Mouse (Mus musculus) CH12.LX (cell line): ENCODE results near the gene Ptprm. TPM values are rescaled to one million over a fixed set of nuclear protein-coding genes. Genes with fewer than 3 reads are reported as not detected.

Experiments used
- DNase-seq: peaks from one replicate; pipeline ENCODE4 v3.0.0-alpha.2; 2013; ENCODE audit errors: extremely low read depth
- H3K27ac ChIP-seq: 2 replicates; pipeline ENCODE4 v1.5.1; 2012; ENCODE audit warnings: low read depth, mild to moderate bottlenecking, control low read depth, moderate library complexity; ENCODE audit not compliant: insufficient read depth
- H3K27me3 ChIP-seq: replicated peaks from 2 replicates; pipeline ENCODE3; 2012; ENCODE audit warnings: inconsistent platforms
- H3K36me3 ChIP-seq, 2 experiments: replicated peaks in 1 of 2; 2 replicates each; pipeline versions ENCODE3 to v1.6.1; 2012; ENCODE audit warnings: inconsistent platforms in 1 of 2, low read length in 1 of 2, mild to moderate bottlenecking in 1 of 2, mixed read lengths in 1 of 2, moderate library complexity in 1 of 2; ENCODE audit not compliant: control insufficient read depth in 1 of 2, insufficient read depth in 1 of 2
- H3K4me1 ChIP-seq, 2 experiments: 2 replicates each; pipeline ENCODE4 v1.6.1; 2012; ENCODE audit warnings: inconsistent platforms in 1 of 2, moderate library complexity in 1 of 2; ENCODE audit not compliant: insufficient read depth in 2 of 2, control insufficient read depth in 1 of 2
- H3K4me2 ChIP-seq: 2 replicates; pipeline ENCODE4 v1.6.1; 2012; ENCODE audit warnings: low read depth, mild to moderate bottlenecking, control low read depth; ENCODE audit not compliant: poor library complexity, insufficient read depth, severe bottlenecking
- H3K4me3 ChIP-seq, 3 experiments: fragments of 150-350 bp in 1 of 3; sonication (generic) in 1 of 3; replicated peaks in 1 of 3; 2 replicates each; pipeline versions ENCODE3 to v1.5.1; 2011 to 2012; ENCODE audit warnings: low read depth in 2 of 3, low read length in 2 of 3, mild to moderate bottlenecking in 2 of 3, moderate library complexity in 2 of 3, control low read depth in 1 of 3, improper control_type of control experiment in 1 of 3, inconsistent platforms in 1 of 3, mixed read lengths in 1 of 3; ENCODE audit not compliant: poor library complexity in 1 of 3
- H3K79me2 ChIP-seq: replicated peaks from 2 replicates; pipeline ENCODE4 v1.6.1; 2012; ENCODE audit warnings: mild to moderate bottlenecking, moderate library complexity; ENCODE audit not compliant: control insufficient read depth, poor library complexity, insufficient read depth, severe bottlenecking; ENCODE audit errors: extremely low read depth
- H3K9ac ChIP-seq: 2 replicates; pipeline ENCODE4 v1.6.1; 2012; ENCODE audit warnings: low read depth, mild to moderate bottlenecking, control low read depth, moderate library complexity; ENCODE audit not compliant: insufficient read depth
- H3K9me3 ChIP-seq: replicated peaks from 2 replicates; pipeline ENCODE3; 2012; ENCODE audit warnings: low read length, inconsistent platforms, mixed read lengths
- BHLHE40 ChIP-seq: IDR thresholded peaks from 2 replicates; pipeline ENCODE4 v1.6.1; 2011; ENCODE audit warnings: mild to moderate bottlenecking, low read depth, low read length, improper control_type of control experiment
- CHD1 ChIP-seq: IDR thresholded peaks from 2 replicates; pipeline ENCODE4 v1.6.1; 2012; ENCODE audit warnings: low read depth, low read length, improper control_type of control experiment, inconsistent platforms
- E2F4 ChIP-seq: IDR thresholded peaks from 2 replicates; pipeline ENCODE4 v1.6.1; 2011; ENCODE audit warnings: low read depth, low read length, improper control_type of control experiment; ENCODE audit not compliant: insufficient replicate concordance
- EP300 ChIP-seq: IDR thresholded peaks from 2 replicates; pipeline ENCODE4 v1.6.1; 2011; ENCODE audit warnings: low read length, improper control_type of control experiment
- ETS1 ChIP-seq: conservative IDR thresholded peaks from 2 replicates; pipeline ENCODE4 v1.6.1; 2012; ENCODE audit warnings: low read depth, mild to moderate bottlenecking, inconsistent platforms, low read length, improper control_type of control experiment, moderate library complexity
- GABPA ChIP-seq: IDR thresholded peaks from 2 replicates; pipeline ENCODE4 v1.6.1; 2012; ENCODE audit warnings: low read depth, low read length, improper control_type of control experiment, inconsistent platforms; ENCODE audit not compliant: insufficient replicate concordance
- HCFC1 ChIP-seq: IDR thresholded peaks from 2 replicates; pipeline ENCODE4 v1.6.1; 2012; ENCODE audit warnings: low read depth, mild to moderate bottlenecking, inconsistent platforms, low read length, improper control_type of control experiment
- KAT2A ChIP-seq: IDR thresholded peaks from 2 replicates; pipeline ENCODE4 v1.6.1; 2012; ENCODE audit warnings: low read length, improper control_type of control experiment, inconsistent platforms; ENCODE audit not compliant: insufficient replicate concordance
- MAX ChIP-seq: IDR thresholded peaks from 2 replicates; pipeline ENCODE4 v1.6.1; 2011; ENCODE audit warnings: low read length, improper control_type of control experiment
- MEF2A ChIP-seq: IDR thresholded peaks from 2 replicates; pipeline ENCODE4 v1.6.1; 2014; ENCODE audit warnings: low read depth, mild to moderate bottlenecking, inconsistent platforms, low read length, improper control_type of control experiment, borderline replicate concordance
- MXI1 ChIP-seq: IDR thresholded peaks from 2 replicates; pipeline ENCODE4 v1.6.1; 2011; ENCODE audit warnings: mild to moderate bottlenecking, low read depth, low read length, improper control_type of control experiment
- NELFE ChIP-seq: IDR thresholded peaks from 2 replicates; pipeline ENCODE4 v1.6.1; 2011; ENCODE audit warnings: low read depth, low read length, improper control_type of control experiment
- NRF1 ChIP-seq: IDR thresholded peaks from 2 replicates; pipeline ENCODE4 v1.6.1; 2014; ENCODE audit warnings: low read depth, mild to moderate bottlenecking, inconsistent platforms, low read length, improper control_type of control experiment, moderate library complexity
- PAX5 ChIP-seq: IDR thresholded peaks from 2 replicates; pipeline ENCODE4 v1.6.1; 2012; ENCODE audit warnings: low read length, inconsistent platforms, mixed read lengths
- POLR2AphosphoS2 ChIP-seq: IDR thresholded peaks from 2 replicates; pipeline ENCODE4 v1.6.1; 2011; ENCODE audit warnings: low read depth, low read length, improper control_type of control experiment
- RCOR1 ChIP-seq: conservative IDR thresholded peaks from 2 replicates; pipeline ENCODE4 v1.6.1; 2012; ENCODE audit warnings: low read depth, mild to moderate bottlenecking, inconsistent platforms, low read length, improper control_type of control experiment
- SIN3A ChIP-seq: IDR thresholded peaks from 2 replicates; pipeline ENCODE4 v1.6.1; 2012; ENCODE audit warnings: low read length, improper control_type of control experiment, inconsistent platforms
- TBP ChIP-seq: conservative IDR thresholded peaks from 2 replicates; pipeline ENCODE4 v1.6.1; 2011; ENCODE audit warnings: low read depth, low read length, improper control_type of control experiment
- TCF12 ChIP-seq: IDR thresholded peaks from 2 replicates; pipeline ENCODE4 v1.6.1; 2014; ENCODE audit warnings: low read depth, mild to moderate bottlenecking, inconsistent platforms, low read length, improper control_type of control experiment
- UBTF ChIP-seq: IDR thresholded peaks from 2 replicates; pipeline ENCODE4 v1.6.1; 2012; ENCODE audit warnings: low read depth, mild to moderate bottlenecking, inconsistent platforms, low read length, improper control_type of control experiment, moderate library complexity
- USF1 ChIP-seq: IDR thresholded peaks from 2 replicates; pipeline ENCODE4 v1.6.1; 2014; ENCODE audit warnings: low read depth, mild to moderate bottlenecking, inconsistent platforms, low read length, improper control_type of control experiment
- USF2 ChIP-seq: conservative IDR thresholded peaks from 2 replicates; pipeline ENCODE4 v1.6.1; 2011; ENCODE audit warnings: low read depth, low read length, improper control_type of control experiment
- ZMIZ1 ChIP-seq: IDR thresholded peaks from 2 replicates; pipeline ENCODE4 v1.6.1; 2012; ENCODE audit warnings: low read depth, mild to moderate bottlenecking, inconsistent platforms, low read length, improper control_type of control experiment
- ZNF384 ChIP-seq: IDR thresholded peaks from 2 replicates; pipeline ENCODE4 v1.6.1; 2012; ENCODE audit warnings: low read depth, low read length, improper control_type of control experiment, inconsistent platforms
- dilution Hi-C: fragments of 300-500 bp; cut with MboI; formaldehyde crosslinking; loops from 2 replicates; pipeline ENCODE4 v1.14.3; 2020; ENCODE audit warnings: low sequenced_read_pairs; ENCODE audit not compliant: extremely low pct_unique_long_range_greater_than_20kb, extremely low pct_ligation_motif_present
- in situ Hi-C: fragments of 300-500 bp; cut with MboI; formaldehyde crosslinking; loops from 3 replicates; pipeline ENCODE4 v1.14.3; 2019; ENCODE audit warnings: low sequenced_read_pairs, low pct_ligation_motif_present, low pct_unique_long_range_greater_than_20kb, mixed read lengths
- polyA plus RNA-seq: library from polyadenylated mRNA; unstranded; fragments of >175 nt; gene quantifications from 2 replicates; pipeline ENCODE4 v1.2.1, GENCODE M21; 2012; ENCODE audit warnings: low read depth; ENCODE audit not compliant: insufficient read length
- total RNA-seq, 2 experiments: library from RNA; depleted of rRNA; stranded (reverse); fragments of 300-350 nt in 1 of 2; fragments of >200 nt in 1 of 2; gene quantifications; 2 replicates each; pipeline ENCODE4 v1.2.3; 2012 to 2014

Ptprm gene
- total and polyA plus RNA-seq, 3 experiments: not detected

GRCm38 (mm10) chr17:66879151-66879550, 475.1 kb downstream of the Ptprm start:
- H3K79me2 ChIP-seq: no peaks in the 10 kb centered on the region
- in situ Hi-C loops: no loop called here
- H3K4me1 ChIP-seq: no peaks in the 10 kb centered on the region
- H3K9ac ChIP-seq: no peak overlapping the region
- H3K27ac ChIP-seq: no peak overlapping the region
- H3K9me3 ChIP-seq: peaks cover 65% of the 10 kb centered on the region
- H3K4me3 ChIP-seq: no peak overlapping the region
- no peak for TF ChIP-seq TBP
- no peak for TF ChIP-seq ZMIZ1
- no peak for TF ChIP-seq USF1
- TF ChIP-seq EP300: no peak
- no peak for TF ChIP-seq CHD1
- no peak for TF ChIP-seq ZNF384
- TF ChIP-seq PAX5: no peak
- no peak for TF ChIP-seq GABPA
- TF ChIP-seq UBTF: no peak
- no peak for TF ChIP-seq TCF12
- no peak for TF ChIP-seq ETS1
- TF ChIP-seq NELFE: no peak
- no peak for TF ChIP-seq KAT2A
- no peak for TF ChIP-seq NRF1
- TF ChIP-seq HCFC1: no peak
- no peak for TF ChIP-seq MAX
- no peak for TF ChIP-seq POLR2AphosphoS2
- no peak for TF ChIP-seq MXI1
- H3K4me2 ChIP-seq: no peak overlapping the region
- no peaks in the 10 kb centered on the region for H3K36me3 ChIP-seq
- DNase-seq: no peak
- no peaks in the 10 kb centered on the region for H3K27me3 ChIP-seq
- dilution Hi-C loops: no loop called here

- H3K4me2 ChIP-seq: no peak overlapping the region
- H3K36me3 ChIP-seq: no peaks in the 10 kb centered on the region
- no peak overlapping the region for H3K27ac ChIP-seq
- in situ Hi-C loops (no loop called here), dilution Hi-C loops (no loop called here)
- no peak overlapping the region for H3K4me3 ChIP-seq
- H3K27me3 ChIP-seq: no peaks in the 10 kb centered on the region
- no peak for DNase-seq
- TF ChIP-seq RCOR1 (no peak), GABPA (no peak), TCF12 (no peak), E2F4 (no peak), MXI1 (no peak), NRF1 (no peak), BHLHE40 (no peak), TBP (no peak), SIN3A (no peak), USF2 (no peak), MEF2A (no peak)
- H3K4me1 ChIP-seq: no peaks in the 10 kb centered on the region
- peaks cover 72% of the 10 kb centered on the region for H3K9me3 ChIP-seq
- no peak overlapping the region for H3K9ac ChIP-seq
- H3K79me2 ChIP-seq: no peaks in the 10 kb centered on the region
Observed at GRCm38 (mm10) chr17:66877582-66877981, 476.7 kb downstream of the Ptprm start.
